Mouse (Mus musculus) yolk sac, embryonic 10.5 days (tissue): Measurements from ENCODE around the gene Tarsl2.

Source experiments
- DNase-seq: peaks from one replicate; pipeline ENCODE4 v3.0.0-alpha.2; 2017; ENCODE audit warnings: low spot score

Tarsl2 gene

GRCm38 (mm10) chr7:65737286-65738040 is 92.8 kb downstream of the Tarsl2 start:
- DNase-seq = no peak
